Mouse (Mus musculus) thymus, adult 2 months (tissue): ENCODE data around the gene Plekhb2.

Source experiments
- CTCF ChIP-seq: fragments of 200-500 bp; IDR thresholded peaks from 2 replicates; pipeline ENCODE4 v1.5.1; 2012; ENCODE audit warnings: mild to moderate bottlenecking, control low read depth, low read length, moderate library complexity, borderline replicate concordance; ENCODE audit not compliant: control insufficient read depth, poor library complexity, insufficient read depth; ENCODE audit errors: extremely low read depth
- POLR2A ChIP-seq: fragments of 200-500 bp; IDR thresholded peaks from 2 replicates; pipeline ENCODE4 v1.6.1; 2012; ENCODE audit warnings: mild to moderate bottlenecking, low read length, control low read depth, moderate library complexity; ENCODE audit not compliant: control insufficient read depth, poor library complexity, insufficient read depth; ENCODE audit errors: extremely low read depth

DNA sequence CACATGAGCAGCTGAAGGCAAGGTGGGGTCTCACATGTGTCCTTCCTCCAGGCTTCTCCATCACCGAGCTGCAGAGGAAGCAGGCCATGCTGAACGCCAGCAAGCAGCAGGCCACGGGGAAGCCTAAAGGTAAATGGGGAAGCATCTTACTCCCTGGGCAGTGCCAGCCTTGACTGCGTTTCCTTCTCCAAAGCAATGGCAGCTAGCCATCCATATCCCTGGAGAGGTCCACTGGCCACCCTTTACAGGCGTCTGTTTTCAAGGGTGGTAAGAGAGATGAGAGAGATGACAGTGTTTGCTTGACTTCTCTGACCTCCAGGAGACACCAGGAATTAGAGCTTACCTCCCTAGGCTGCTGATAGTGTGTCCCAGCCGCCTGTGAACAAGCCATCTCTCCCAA lies 38.7 kb upstream of the Plekhb2 start:
- TF ChIP-seq POLR2A (no peak), CTCF (no peak)
